Mouse (Mus musculus): ENCODE measurements around the gene Fgfr2.

GRCm38 (mm10) chr7:131785721-131786120 is 1337.4 kb downstream of the Fgfr2 start:
- TF ChIP-seq ZC3H11A (IDR thresholded peaks at IDR 0.05; ENCODE audit: borderline replicate concordance, low read depth, low read length) (no peak), CHD2 (IDR thresholded peaks at IDR 0.05; ENCODE audit: low read depth, low read length) (no peak), MAFK (IDR thresholded peaks at IDR 0.05; ENCODE audit: insufficient read depth, low read depth, low read length) (no peak), ZNF384 (IDR thresholded peaks at IDR 0.05; ENCODE audit: low read depth, low read length) (no peak), HCFC1 (IDR thresholded peaks at IDR 0.05; ENCODE audit: borderline replicate concordance, insufficient read depth, low read length) (no peak)
